Mouse (Mus musculus): ENCODE data around the gene Diablo. TPM values are rescaled to one million over a fixed set of nuclear protein-coding genes. Genes with fewer than 3 reads are reported as not detected.

Diablo gene
- 58.2 and 58.3 TPM in 2 replicates for polyA plus RNA-seq (2021; fragmentation: Nextera tagmentation)
- long read RNA-seq, experiment 1, transcript Diablo-201 (5 exons, 681 nt): minor isoform, 5 of 69 reads
- long read RNA-seq, experiment 1, transcript Diablo-203 (6 exons, 1,576 nt): major isoform, 57 of 69 reads
- long read RNA-seq, experiment 1, partial matches to known transcripts: 3 of 69 reads
- long read RNA-seq, experiment 1, other reads (novel, unspliced or antisense): 4 of 69 reads
- long read RNA-seq, experiment 2, transcript Diablo-204 (3 exons, 499 nt): minor isoform, 5 of 211 reads
- long read RNA-seq, experiment 2, transcript Diablo-207 (4 exons, 2,588 nt): minor isoform, 10 of 211 reads
- long read RNA-seq, experiment 2, transcript Diablo-203 (6 exons, 1,576 nt): major isoform, 166 of 211 reads
- long read RNA-seq, experiment 2, partial matches to known transcripts: 10 of 211 reads
- long read RNA-seq, experiment 2, other reads (novel, unspliced or antisense): 13 of 211 reads

DNA sequence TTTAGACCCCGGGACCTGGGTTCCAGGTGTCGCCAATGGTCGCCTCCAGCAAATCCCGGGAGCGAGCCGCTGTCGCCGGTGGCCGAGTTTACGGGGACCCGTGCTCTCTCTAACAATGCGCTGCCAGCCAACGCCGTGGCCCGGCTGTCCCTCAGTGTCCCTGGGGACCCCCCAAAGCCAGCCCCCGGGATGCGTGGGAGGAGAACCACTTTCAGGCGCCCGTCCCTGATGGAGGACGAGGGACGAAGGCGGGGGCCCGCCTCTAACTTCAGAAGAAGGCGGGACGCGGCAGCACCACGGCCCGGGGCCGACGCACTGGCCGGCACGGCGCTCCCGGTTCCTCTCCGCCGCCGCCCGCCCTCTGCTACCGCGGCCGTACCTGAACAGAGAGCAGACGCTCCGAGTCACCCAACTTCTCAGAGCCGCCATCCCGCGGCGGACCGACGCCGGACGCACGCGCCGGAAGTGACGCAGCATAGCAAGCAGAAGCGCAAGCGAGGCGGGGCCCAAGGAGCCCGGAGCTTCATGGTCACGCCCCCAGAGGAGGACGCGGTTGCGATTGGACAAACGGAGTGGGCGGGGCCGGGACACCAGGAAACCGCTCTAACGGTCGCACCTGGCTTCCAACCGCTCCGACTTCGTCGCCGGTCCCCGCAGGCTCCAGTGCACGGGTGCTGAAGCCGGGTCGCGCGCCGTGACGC, at the start of gene Diablo:
TSS of gene Diablo (minus strand) at position 485 of the 701 bp plus-strand sequence.

GRCm38 (mm10) chr5:123572357-123573186, 48.6 kb upstream of the Diablo start, which contains the start of gene Vps33a:
TSS of gene Vps33a (minus strand) at chr5:123573038.

GRCm38 (mm10) chr5:123525281-123525680, 1.3 kb upstream of the Diablo start, which contains the start of gene Gm49027:
TSS of gene Gm49027 (minus strand) at chr5:123525488.

DNA sequence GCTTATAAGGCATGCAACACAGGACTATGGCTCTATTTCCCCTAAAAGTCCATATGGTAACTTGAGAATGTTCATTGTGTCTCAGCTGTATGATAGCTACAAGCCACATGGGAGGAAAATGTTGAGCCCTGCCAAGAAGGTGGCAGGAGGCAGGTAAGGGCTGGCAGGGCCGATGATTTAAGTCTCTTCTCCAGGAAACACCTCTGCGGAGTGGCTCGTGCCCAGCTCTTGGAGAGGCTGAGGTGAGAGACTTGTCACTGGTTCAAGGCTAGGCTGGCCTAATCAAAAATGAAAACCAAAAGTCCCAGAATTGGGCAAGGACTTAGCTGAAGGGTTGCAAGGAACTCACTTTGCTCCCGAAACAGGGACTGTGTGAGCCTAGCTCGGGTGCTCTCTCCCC, 13.8 kb downstream of the Diablo start, which contains the start of gene B3gnt4:
TSS of gene B3gnt4 (plus strand) at position 301 of the 400 bp plus-strand sequence.

GRCm38 (mm10) chr5:123489112-123489785, 34.7 kb downstream of the Diablo start, which contains the start of the genes Lrrc43 and Il31:
TSS of gene Lrrc43 (plus strand) at chr5:123489305.
TSS of gene Il31 (minus strand) at chr5:123489489.

Small RNA genes within 50 kb of the gene (microRNA-seq; reads per million reads assigned to microRNA genes)
- 2.8 reads per million, percentile 7 among the genes with 10 or more reads in this experiment for gene Mir7647

Other genes with a start within 250 kb of the Diablo start
- 13.1 and 13.8 TPM in 2 replicates for gene Bcl7a, start 180.3 kb downstream of the Diablo start, polyA plus RNA-seq (2021; fragmentation: Nextera tagmentation)
- 4.1 and 6.3 TPM in 2 replicates for gene Mlxip, start 129.4 kb downstream of the Diablo start, polyA plus RNA-seq (2021; fragmentation: Nextera tagmentation)
- 0.53 and 0.72 TPM in 2 replicates for gene Lrrc43, start 34.9 kb downstream of the Diablo start, polyA plus RNA-seq (2021; fragmentation: Nextera tagmentation)
- gene Il31, start 34.7 kb downstream of the Diablo start, polyA plus RNA-seq (2021; fragmentation: Nextera tagmentation): not detected in 2 replicates
- 1.4 and 1.7 TPM in 2 replicates for gene B3gnt4, start 13.7 kb downstream of the Diablo start, polyA plus RNA-seq (2021; fragmentation: Nextera tagmentation)
- 0.34 TPM in 1 of 2 replicates, not detected in the other for gene Gm49027, start 1.3 kb upstream of the Diablo start, polyA plus RNA-seq (2021; fragmentation: Nextera tagmentation)
- 30.1 and 33.1 TPM in 2 replicates for gene Vps33a, start 48.9 kb upstream of the Diablo start, polyA plus RNA-seq (2021; fragmentation: Nextera tagmentation)
- gene Clip1, start 160.4 kb upstream of the Diablo start, polyA plus RNA-seq (2021; fragmentation: Nextera tagmentation): 36.4 and 38.3 TPM in 2 replicates
- 16.1 and 16.5 TPM in 2 replicates for gene Zcchc8, start 196.9 kb upstream of the Diablo start, polyA plus RNA-seq (2021; fragmentation: Nextera tagmentation)
- gene Rsrc2, start 225.2 kb upstream of the Diablo start, polyA plus RNA-seq (2021; fragmentation: Nextera tagmentation): 46.1 and 57.6 TPM in 2 replicates
- 1.7 TPM in 2 replicates for gene Kntc1, start 225.5 kb upstream of the Diablo start, polyA plus RNA-seq (2021; fragmentation: Nextera tagmentation)

Data from layer of hippocampus, adult 6 months (tissue).